Mouse (Mus musculus): ENCODE measurements at regions not wholly inside any gene's neighbourhood (a gene's known extent, or its start where the extent isn't known, plus 50 kb on each side); places are given as distances from the start of the nearest gene placed in this dataset.

DNA sequence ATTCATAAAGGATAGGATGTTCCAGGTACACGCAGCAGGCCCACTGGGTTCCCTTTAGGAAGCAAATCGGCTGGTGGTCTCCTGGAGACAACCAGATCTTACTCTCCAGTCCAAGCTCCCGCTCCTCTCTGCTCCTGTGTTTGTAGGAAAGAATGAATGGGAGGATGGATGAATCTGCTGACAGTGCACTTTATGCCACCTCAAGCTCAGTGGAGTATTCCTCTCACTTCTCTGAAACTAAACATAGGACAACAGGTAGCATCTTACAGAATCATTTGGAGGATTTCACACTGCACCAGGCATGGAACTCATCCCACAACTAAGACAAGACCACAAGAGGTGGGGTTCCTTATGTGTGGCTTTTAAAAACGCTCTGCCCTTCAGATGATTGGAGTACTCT lies 507.1 kb upstream of the Klf4 start:
- no peak for DNase-seq

DNA sequence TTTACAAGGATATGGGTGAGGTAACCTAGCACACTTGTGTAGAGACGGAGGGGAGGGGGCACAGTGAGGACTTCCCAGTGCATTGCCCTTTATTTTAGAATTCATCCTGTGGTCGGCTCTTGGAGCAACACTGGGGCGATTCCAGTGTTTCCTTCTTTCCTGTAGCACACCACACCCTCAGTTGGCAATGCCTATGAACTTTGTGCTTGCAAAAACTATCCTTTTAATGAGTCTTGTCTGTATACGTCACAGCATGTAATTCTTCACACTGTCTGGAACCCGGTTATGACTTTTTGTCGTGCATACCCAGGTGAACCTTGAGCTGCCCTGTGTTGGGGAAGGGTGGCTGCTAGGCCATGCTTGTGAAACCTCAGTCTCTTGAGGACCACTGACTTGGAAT lies 504.1 kb upstream of the Klf4 start:
- no peak for DNase-seq

DNA sequence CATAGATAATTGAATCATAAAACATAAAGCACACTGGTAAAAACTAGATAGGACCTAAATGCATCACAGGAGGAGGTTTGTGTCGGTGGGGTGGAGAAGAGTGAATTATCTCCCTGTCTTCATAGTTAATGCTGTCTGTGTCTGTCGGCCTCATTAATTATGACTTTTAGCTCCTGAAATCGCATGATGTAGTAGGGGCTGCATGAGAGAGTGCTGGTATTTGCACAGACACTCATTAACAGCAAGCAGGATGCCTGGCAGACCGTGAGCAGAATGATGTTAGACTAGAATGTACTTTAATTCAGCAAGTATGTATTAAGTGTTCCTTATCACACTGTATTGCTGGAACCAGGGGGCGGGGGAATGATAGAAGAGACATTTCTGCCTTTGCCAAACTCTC lies 503.3 kb upstream of the Klf4 start:
- DNase-seq = no peak

DNA sequence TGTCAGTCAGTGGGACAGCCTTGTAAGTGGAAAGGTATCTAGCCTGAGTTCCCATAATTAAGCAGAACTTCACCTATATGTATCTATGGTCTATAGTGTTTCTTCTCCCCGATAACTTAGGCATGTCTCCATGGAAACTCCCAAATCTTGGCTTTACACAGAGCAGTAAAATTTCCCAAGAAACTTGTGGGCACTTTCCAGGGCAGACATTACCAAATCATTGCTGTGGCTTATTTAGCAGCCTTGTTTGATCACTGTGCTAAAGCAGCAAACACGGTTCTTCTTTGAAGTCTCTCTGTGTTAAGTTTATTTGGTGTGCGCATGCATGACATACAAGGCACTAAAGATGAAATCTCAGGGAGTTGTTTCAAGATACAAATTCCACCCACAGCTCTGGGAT lies 496.2 kb upstream of the Klf4 start:
- no peak for DNase-seq

DNA sequence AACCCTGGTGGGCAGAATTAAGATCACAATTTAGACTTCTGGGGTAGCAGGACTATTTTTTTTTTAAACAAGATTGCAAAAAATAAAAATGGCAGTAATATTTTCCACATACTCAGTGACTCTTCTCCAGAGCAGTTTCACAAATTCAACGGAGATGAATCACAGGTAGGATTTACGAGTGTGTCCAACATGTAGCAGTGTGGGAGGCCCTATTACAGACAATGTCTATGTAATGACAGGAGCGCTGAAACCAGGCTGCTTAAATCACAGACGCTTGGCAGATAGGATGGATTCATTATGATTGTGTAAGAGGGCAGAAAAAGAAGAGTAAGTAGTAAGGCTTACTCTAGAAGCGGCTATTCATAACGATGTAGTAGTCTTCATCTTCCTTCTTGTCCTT lies 495.0 kb upstream of the Klf4 start:
- no peak for DNase-seq

DNA sequence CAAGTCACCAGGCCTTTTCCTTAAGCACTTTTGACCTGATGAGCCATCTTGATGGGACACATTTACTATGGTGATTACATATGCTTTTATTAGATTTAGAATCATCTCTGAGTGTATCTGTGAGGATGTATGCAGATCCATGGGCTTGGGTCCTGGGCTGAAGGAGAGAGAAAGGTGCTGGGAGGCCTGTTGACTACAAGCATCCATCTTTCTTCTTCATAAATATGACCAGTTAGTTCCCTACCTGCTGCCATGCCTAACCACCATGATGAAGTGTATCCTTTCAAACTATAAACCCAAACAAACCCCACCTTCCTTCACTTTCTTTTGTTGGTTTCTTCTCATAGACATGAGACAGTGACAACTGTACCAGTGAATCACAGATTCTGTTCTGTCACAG lies 492.2 kb upstream of the Klf4 start:
- DNase-seq = no peak

DNA sequence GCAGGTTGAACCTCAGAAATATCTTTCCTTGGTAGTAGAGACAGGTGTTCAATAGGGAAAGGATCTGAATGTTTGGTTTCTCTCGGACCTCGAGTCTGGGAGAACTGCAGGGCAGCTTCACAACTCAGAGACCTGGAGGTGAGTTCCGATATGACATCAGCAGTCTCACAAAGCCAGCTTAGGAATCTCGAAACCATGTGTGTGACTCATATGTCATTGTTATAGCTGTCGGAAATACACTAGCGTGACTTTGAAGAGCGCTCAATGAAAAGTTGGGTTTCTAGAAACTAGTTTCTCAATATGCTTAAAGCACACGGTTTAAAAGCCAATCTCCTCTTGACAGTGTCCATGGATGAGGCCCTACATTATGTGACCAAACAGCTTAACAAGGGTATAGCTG lies 485.9 kb upstream of the Klf4 start:
- no peak for DNase-seq

DNA sequence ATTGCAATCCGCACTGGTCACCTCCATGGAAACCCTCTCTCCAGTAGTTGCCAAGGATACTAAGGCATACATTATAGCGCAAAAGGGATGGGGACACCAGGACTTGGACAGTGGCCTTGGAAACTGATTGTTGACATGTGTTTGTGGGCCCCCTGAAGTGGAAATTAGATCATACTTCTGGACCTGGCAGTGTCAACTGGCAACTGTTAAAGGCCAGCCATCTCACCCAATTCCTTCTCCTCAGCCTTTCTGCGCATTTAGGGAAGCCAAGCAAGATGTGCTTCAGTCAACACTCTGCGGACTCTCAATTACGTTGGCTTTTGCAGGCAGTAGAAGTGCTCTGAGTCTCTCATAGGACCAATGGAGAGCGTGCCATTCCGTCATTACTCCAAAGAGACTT lies 483.2 kb upstream of the Klf4 start:
- DNase-seq = peak; percentile 6

DNA sequence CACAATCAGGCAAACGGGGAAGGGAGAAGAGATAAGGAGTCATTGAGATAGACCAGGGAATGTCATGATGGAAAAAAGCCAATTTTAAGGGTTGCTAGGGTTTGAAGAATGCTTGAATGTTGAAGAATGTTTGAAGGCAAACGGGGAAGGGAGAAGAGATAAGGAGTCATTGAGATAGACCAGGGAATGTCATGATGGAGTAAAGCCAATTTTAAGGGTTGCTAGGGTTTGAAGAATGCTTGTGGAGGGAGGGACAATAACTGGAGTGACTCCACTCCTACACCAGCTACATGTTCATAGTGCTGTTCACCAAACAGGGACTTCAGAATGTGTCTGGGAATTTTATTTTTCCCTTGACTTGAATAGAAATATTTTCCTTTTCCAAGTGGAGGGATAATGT lies 476.0 kb upstream of the Klf4 start:
- DNase-seq = no peak

DNA sequence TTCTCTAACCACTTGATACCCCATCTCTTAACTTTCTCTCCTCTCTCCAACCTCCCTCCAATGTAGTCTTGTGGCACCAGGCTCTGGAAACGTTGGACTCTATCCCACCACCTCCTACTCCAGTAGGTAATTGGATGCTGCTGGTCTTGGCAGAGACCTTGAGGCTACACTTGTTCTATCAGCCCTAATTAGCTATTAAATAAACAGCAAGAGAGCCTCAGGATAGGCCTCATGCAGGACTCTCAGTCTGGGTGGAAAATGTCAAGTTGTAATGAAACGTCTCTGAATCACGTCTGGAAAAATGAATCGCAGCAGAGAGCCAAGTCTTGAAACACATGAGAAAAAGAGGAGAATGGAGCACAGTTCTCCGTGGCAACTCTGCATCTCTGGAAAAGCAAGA lies 472.0 kb upstream of the Klf4 start:
- no peak for DNase-seq

DNA sequence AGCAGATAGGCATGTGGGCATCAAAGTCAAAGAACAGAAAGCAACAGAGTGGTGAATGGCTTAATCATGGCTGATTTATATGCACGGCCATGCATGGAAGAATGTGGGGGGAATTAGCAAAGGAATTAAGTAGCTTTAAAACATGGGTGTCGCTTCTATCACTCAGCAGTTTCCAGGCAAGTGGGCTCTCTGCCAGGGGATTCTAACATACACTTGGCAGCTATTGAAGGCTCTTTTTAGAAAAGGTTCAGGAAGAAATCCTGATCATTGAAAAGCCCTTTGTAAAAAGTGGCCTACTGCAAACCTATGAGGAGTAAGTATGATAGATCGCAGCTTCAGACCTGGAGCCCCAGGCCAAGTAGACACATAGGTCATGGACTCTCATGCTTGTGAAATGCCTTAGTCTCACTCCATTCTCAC lies 469.1 kb upstream of the Klf4 start:
- DNase-seq = no peak

DNA sequence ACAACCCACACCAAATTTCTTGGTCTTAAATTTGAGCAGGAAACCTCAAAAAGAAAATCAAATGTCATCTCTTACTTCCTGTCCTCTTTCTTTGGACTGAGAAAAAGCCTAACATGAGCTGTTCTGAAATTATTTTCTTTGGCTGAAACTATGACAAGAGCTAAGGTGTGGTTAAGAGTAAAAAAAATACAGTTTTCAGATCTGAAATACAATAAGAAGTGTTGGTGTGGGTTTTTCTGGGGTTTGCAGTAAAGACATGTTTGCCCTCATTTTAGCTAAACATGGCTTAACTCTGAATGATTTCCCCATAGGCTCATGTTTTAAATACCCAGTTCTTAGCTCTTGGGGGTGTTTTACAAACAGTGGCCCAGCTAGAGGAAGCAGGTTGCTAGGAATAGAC lies 451.8 kb upstream of the Klf4 start:
- no peak for DNase-seq

DNA sequence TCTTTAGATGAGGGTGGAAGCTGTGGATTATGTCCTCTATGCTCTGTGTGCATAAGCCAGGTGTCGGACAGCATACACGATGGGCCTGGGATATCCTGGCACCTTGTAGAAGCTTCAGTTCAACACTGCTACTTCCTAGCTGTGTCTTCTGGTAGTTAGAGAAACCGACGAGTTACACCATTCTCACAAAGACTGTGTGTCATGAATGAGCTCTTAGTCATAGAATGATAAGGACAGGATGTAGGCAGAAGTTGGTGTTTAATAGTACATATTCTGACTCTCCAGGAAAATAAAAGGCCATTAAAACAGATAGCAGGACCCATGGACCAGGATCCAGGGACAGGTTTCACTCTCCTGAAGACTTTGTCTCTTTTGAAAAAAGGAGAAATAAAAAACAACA lies 446.3 kb upstream of the Klf4 start:
- no peak for DNase-seq

DNA sequence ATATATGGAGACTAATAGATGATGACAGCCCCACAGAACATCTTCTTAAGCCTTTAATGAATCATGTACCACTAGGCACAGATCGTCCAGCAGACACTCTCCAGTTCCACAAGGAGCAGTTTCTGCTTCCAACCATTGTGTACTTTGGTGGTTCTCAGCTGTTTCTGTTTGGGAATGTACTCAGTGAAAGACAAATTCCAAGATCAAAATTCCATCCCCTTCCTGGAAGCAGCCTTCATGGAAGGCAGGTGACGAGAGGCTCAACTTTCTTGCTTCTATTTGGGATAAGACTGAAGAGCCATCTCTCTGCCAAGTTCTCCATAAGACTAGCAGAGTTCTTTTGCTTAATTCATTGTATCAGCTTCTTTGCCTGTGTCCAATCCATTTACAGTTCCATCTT lies 444.0 kb upstream of the Klf4 start:
- DNase-seq = no peak

DNA sequence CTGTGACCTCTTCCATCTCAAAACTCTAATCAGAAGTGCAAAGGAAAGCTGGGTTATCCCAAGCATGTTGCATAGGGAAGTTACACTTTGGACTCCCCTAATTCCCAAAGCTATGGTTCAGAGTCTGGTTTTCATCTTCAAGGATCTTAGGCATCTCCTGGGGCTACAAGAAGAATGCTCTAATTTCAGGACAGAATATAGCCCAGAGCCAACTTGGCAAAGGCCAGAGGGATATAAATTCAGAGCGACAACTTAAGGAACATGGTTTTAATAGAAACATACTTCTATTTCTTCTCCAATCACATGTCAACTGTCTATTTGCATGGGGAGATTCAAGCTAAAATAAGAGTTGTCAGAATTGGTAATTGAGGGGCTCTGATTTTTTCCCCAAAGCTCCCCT lies 441.4 kb upstream of the Klf4 start:
- DNase-seq = no peak

DNA sequence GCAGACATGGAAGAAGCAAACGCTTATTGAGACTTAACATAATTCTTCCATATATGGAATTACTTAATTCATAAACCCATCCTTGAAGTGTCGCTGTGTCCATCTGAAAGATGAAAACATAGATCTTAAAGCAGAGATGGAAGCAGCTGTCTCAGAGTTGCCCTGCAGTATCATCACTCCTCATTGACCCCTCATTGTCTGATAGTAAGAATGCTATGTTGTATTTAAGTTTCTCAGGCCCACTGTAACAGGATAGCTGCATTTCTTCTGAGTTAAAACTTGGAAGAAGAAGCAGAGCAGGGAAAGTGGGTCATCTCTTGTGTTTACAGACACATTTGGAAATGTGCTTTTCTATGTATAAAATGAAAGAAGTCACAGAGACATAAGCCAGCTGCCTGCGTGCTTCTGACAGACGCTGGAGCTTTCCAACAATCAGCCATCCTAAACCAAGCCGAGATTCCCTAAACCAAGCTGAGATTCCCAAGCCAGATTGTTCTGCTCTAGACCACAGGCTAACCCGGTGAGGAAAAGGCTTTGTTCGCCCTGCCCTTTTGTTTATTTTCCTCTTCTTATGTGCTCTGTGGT lies 440.1 kb upstream of the Klf4 start:
- no peak for DNase-seq

DNA sequence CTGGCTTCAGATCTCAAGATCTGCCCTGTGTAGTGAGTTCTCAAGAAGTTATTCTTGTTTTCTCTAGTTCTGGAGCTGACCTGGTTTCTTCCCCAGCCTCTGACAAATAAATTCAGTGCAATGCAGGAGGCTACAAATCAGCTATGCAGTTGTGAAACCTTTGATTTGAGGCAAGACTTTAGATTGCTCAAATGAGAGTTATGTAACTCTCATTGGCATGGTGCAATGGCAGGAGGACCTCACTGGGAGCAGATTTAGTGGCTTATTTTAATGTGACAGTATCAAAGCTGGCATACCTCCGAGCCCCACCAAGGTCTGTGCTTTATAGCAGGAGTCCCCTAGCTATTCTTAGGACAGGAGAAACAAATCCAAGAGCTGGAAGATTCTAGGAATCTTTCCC lies 427.8 kb upstream of the Klf4 start:
- DNase-seq = no peak

DNA sequence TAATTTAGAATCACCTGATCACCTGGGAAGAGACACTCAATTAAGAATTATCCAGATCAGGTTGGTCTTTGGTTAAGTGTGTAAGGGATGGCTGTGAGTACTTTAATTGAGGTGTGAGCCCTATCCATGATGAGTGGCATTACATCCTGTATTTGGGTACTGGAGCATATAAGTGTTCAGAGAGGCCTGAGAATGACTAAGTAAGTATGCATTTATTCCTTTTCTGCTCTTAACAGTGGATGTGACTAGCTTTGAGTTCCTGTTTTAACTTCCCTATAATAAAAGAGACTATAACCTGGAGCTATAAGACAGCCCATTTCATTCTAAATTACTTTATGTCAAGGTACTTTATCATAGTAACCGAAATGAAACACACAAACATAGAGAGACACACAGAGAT lies 421.4 kb upstream of the Klf4 start:
- DNase-seq = no peak

DNA sequence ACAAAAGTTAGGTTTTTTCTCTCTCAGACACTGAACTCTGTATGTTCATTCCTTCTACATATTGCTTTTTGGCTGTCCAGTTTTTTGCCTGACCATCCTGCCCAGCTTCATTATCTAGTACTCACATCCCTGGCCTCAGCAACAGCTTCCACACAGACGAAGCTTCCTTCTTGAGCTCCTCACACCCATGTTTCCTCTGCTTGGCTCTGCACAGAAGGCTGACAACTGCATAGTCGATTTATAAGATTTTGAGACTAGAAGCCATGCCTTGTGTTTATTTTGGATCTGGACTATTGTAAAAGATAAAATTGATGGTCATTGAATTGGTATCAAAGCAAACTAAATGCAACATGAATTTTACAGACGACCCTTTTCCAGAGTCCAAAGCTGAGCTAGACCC lies 420.0 kb upstream of the Klf4 start:
- DNase-seq = no peak

DNA sequence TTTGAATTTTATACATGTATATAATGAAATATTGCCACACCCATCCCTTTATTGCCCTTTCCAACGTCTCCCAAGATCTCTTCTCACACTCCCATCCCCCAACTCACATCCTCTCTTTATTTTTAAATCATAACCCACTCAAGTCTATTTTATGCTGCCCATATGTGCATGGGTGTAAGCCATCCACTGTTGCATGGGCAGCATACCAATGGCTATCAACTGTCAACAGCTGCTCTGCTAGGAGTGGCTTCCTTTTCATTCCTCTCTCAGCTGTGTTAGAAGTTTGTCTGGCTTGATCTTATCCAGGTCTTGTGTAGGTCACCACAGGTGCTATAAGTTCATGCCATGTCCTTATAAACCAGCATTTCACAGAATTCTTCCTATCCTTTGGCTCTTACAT lies 409.2 kb upstream of the Klf4 start:
- DNase-seq = no peak

DNA sequence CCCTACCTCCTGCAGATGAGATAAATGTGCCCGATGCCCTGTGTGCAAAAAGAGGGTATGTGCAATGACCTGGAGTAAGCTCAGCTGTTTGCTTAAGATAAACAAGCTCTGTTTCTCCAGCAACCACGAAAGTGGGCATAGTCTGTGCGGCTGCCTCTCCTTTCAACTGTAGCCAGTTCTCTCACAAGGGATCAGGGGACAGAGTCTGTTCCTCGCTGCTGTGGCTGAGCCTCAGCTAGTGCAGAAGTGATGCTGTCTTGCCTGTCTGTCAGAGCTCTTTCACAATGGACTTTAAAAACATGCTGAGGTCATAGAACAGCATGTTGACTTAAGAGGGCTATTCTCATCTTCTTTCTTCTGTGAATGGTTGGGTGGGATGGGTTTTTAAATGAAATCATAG lies 406.1 kb upstream of the Klf4 start:
- DNase-seq = no peak

DNA sequence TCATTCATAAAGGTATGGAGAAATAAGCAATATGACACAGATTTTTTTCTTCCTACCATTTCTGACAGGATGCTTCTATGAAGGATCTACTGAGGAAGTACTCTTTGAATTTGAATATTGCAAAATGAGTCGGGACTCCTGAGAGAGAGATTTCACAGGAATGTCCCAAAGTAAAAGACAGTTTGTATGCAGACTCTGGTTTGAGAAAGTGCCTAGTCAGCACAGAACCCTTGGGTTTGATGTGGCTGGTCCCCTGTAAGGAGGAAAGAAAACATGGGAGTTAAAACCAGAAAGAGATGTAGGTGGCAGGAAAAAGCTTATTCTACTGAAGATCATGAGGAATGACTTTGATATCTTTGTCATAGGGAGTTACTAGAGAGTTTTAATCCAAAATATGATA lies 405.6 kb upstream of the Klf4 start:
- DNase-seq = no peak

DNA sequence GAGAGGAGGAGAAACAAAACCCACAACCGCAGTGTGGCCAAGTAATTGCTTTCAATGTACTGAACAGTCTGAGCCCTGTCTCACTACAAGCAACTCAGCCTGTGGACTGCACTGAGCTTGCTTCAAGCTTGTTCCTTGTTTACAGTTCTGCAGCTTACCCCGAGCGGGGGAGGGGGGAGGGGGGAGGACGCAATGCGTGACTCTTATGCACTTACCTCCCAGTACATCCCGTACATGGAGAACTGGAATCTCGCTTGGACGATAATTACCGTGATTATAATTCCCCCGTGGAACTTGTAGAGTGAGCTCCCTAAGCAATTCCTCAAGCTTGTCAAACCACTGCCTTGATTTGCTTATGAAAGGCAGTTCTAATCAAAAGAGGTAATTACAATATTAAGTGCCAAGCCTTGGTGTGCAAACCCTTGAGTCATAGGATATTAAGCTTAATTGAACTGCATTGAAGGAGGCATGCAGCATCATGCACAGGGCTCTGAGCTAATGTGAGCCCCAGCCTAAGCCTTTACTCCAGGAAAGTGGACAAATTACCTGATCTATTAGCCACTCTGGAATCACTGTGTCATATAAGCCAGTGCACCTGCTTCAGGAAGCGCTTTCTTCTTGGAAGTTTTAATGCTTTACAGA lies 397.0 kb upstream of the Klf4 start:
- no peak for DNase-seq

DNA sequence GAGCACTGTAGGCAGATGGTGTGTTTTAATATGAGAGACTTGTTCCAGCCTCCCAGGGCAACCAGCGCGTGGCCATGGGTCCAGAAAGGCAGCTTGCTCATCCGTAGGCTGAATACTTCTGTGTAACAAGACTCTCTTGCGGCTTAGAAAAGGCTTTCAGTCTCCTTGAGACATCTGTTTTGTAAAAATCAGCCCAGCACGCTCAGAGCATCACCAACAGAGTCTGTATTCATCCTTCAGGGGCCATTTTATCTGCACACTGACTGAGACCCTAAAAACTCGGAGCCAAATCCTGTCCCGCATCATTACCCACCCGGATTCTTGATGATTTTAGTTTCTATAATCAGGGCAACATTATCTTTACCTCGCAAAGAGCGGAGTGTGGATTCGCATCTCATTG lies 396.4 kb upstream of the Klf4 start:
- no peak for DNase-seq

DNA sequence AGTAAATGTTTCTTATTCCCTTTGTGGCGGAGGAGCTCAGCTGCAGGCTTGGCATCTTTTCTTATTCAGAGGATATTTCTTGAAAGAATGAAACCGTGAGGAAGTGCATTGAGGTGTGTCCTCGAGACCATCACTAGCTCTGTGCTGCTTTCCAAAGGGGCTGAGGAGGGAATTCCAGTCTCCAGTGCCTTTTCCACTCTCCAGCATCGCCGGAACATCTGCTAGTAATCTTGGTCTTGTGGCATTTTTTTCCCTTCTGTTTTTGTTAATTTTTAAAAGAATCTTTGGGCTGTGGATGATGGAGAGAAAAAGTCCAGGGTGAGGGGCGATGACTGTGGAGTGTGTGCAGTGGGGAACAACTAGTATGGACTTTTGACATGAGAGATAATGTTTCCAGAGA lies 395.9 kb upstream of the Klf4 start:
- DNase-seq = no peak

DNA sequence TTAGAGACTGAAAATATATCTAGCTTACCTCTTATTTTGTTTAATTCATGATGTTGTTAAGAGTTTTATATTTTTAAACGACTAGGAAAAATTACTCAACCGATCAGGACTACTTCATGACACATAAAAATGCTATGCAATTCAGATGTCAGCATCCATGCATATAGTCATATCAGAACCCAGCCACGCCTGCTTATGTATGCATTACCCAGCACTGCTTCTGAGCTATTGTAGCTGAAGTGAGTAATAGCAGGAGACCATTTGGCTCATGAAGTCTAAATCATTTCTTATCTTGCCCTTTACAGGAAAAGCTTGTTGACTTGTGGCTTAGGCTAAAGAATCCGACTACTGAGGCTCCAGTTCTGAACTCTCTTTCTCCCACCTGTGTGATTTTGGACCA lies 395.1 kb upstream of the Klf4 start:
- DNase-seq = no peak
